22 mouse cellular contexts compared by ENCODE assay signal in genomic region chr3:37413446-37413845, GRCm38 (mm10).
"Had no signal": no experiment of that assay in that cellular context is flagged by ENCODE, and none has a peak within 500 bp of the region (broad histone marks: within the 10 kb centered on the region; RNA-seq: fewer than 3 reads in every experiment).

No protein-coding gene starts in this region.

- H3K27me3 ChIP-seq: limb, embryonic 13.5 days; liver, embryonic 12.5 days; liver, embryonic 15.5 days; lung, embryonic 15.5 days; megakaryocyte, embryonic 14.5 days; midbrain, embryonic 13.5 days; stomach, embryonic 15.5 days had no signal

- DNase-seq: kidney, adult 11 months; kidney, adult 9 months; kidney, postnatal 14 days; kidney, postnatal 4 days; liver; lung, adult 18-20 months; lung, postnatal 10 days; lung, postnatal 36 days; retina, postnatal 1 day; right cerebral cortex, postnatal 25 days; spleen, adult 18-20 months; thymus, adult 2 months; thymus, postnatal 25 days had no signal

- H3K4me3 ChIP-seq: limb, embryonic 10.5 days; limb, embryonic 13.5 days; liver, embryonic 12.5 days; liver, embryonic 15.5 days; lung, embryonic 15.5 days; megakaryocyte, embryonic 14.5 days; midbrain, embryonic 10.5 days; midbrain, embryonic 13.5 days; stomach, embryonic 15.5 days had no signal

- H3K9me3 ChIP-seq: limb, embryonic 10.5 days; limb, embryonic 13.5 days; liver, embryonic 12.5 days; liver, embryonic 15.5 days; lung, embryonic 15.5 days; megakaryocyte, embryonic 14.5 days; midbrain, embryonic 10.5 days; midbrain, embryonic 13.5 days; stomach, embryonic 15.5 days had no signal

- H3K4me2 ChIP-seq: limb, embryonic 13.5 days; liver, embryonic 12.5 days; liver, embryonic 15.5 days; lung, embryonic 15.5 days; midbrain, embryonic 13.5 days; stomach, embryonic 15.5 days had no signal

- H3K27ac ChIP-seq: limb, embryonic 10.5 days; limb, embryonic 13.5 days; liver, embryonic 12.5 days; liver, embryonic 15.5 days; lung, embryonic 15.5 days; midbrain, embryonic 10.5 days; midbrain, embryonic 13.5 days; stomach, embryonic 15.5 days had no signal

- H3K36me3 ChIP-seq: limb, embryonic 10.5 days; limb, embryonic 13.5 days; liver, embryonic 15.5 days; lung, embryonic 15.5 days; midbrain, embryonic 10.5 days; midbrain, embryonic 13.5 days; stomach, embryonic 15.5 days had no signal
